Mouse (Mus musculus) brain, embryonic 18.5 days (tissue): ENCODE measurements at regions not wholly inside any gene's neighbourhood (a gene's known extent, or its start where the extent isn't known, plus 50 kb on each side); places are given as distances from the start of the nearest gene placed in this dataset.
"Not testable (repeated sequence)": the region's sequence is repeated elsewhere in the genome, so short reads cannot be mapped to it uniquely, and the experiment has no call there.

Source experiments
- DNase-seq: peaks from one replicate; pipeline ENCODE4 v3.0.0-alpha.2; 2012; ENCODE audit warnings: low read depth, low spot score

GRCm38 (mm10) chr15:26953818-26954385 lies 58.5 kb upstream of the Fbxl7 start:
- DNase-seq: no peak

GRCm38 (mm10) chr15:26958980-26959379 lies 63.6 kb upstream of the Fbxl7 start:
- no peak for DNase-seq

GRCm38 (mm10) chr15:26968392-26969025 lies 73.1 kb upstream of the Fbxl7 start:
- DNase-seq: no peak

GRCm38 (mm10) chr15:26970770-26971169 lies 75.4 kb upstream of the Fbxl7 start:
- DNase-seq: no peak

- DNase-seq: no peak
These were observed 97.7 kb upstream of the Fbxl7 start for GRCm38 (mm10) chr15:26993054-26993453.

GRCm38 (mm10) chr15:27009069-27009468 lies 113.7 kb upstream of the Fbxl7 start:
- DNase-seq: no peak

- DNase-seq: no peak
These were observed 118.7 kb upstream of the Fbxl7 start for GRCm38 (mm10) chr15:27013906-27014658.

- no peak for DNase-seq
These were observed 119.2 kb upstream of the Fbxl7 start for GRCm38 (mm10) chr15:27014659-27014974.

GRCm38 (mm10) chr15:27020471-27020870 lies 125.1 kb upstream of the Fbxl7 start:
- no peak for DNase-seq

GRCm38 (mm10) chr15:27033261-27033660 lies 137.9 kb upstream of the Fbxl7 start:
- no peak for DNase-seq

GRCm38 (mm10) chr15:27043788-27044187 lies 148.4 kb upstream of the Fbxl7 start:
- peak; percentile 20 for DNase-seq

GRCm38 (mm10) chr15:27050673-27051072 lies 155.3 kb upstream of the Fbxl7 start:
- no peak for DNase-seq

GRCm38 (mm10) chr15:27063456-27063855 lies 168.1 kb upstream of the Fbxl7 start:
- no peak for DNase-seq

GRCm38 (mm10) chr15:27063971-27064370 lies 168.6 kb upstream of the Fbxl7 start:
- DNase-seq: no peak

- DNase-seq: no peak
These were observed 172.3 kb upstream of the Fbxl7 start for GRCm38 (mm10) chr15:27067691-27068090.

- no peak for DNase-seq
These were observed 182.5 kb upstream of the Fbxl7 start for GRCm38 (mm10) chr15:27077926-27078325.

- DNase-seq: no peak
These were observed 187.4 kb upstream of the Fbxl7 start for GRCm38 (mm10) chr15:27082826-27083225.

- no peak for DNase-seq
These were observed 188.2 kb upstream of the Fbxl7 start for GRCm38 (mm10) chr15:27083596-27083995.

- DNase-seq: no peak
These were observed 193.8 kb upstream of the Fbxl7 start for GRCm38 (mm10) chr15:27089155-27089554.

GRCm38 (mm10) chr15:27094102-27094501 lies 198.7 kb upstream of the Fbxl7 start:
- no peak for DNase-seq

- DNase-seq: no peak
These were observed 199.9 kb upstream of the Fbxl7 start for GRCm38 (mm10) chr15:27095231-27095630.

GRCm38 (mm10) chr15:27101610-27102009 lies 206.2 kb upstream of the Fbxl7 start:
- DNase-seq: not testable (repeated sequence)

GRCm38 (mm10) chr15:27109130-27109529 lies 213.8 kb upstream of the Fbxl7 start:
- no peak for DNase-seq
